31 mouse cellular contexts compared by ENCODE assay signal in the genomic region with DNA sequence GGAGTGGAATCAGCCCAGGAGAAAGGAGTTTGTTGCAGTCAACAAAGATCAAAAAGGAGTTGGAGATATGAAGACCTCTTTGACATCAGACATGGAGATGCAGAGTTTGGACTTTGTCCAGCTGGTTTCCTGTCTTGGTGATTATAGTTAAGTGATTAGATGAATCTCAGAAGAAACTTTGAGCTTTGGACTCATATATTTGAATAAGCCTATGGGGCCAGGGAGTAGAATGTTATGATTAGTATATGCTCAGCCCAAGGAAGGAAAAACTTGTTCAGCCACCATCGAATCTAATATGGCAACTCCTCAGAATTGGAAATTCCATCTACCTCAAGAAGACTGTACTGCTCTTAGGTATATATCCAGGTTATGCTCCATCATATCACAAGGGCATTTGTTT.
"Had no signal": no experiment of that assay in that cellular context is flagged by ENCODE, and none has a peak within 500 bp of the region (broad histone marks: within the 10 kb centered on the region; RNA-seq: fewer than 3 reads in every experiment).

No protein-coding gene starts in this region.

- H3K9me3 ChIP-seq: limb, embryonic 10.5 days; limb, embryonic 12.5 days; limb, embryonic 13.5 days; limb, embryonic 15.5 days; liver, embryonic 12.5 days; liver, embryonic 13.5 days; liver, embryonic 15.5 days; lung, embryonic 15.5 days; megakaryocyte, embryonic 14.5 days; midbrain, embryonic 10.5 days; midbrain, embryonic 12.5 days; midbrain, embryonic 13.5 days; midbrain, embryonic 15.5 days; neural tube, embryonic 12.5 days had no signal

- H3K9ac ChIP-seq: limb, embryonic 12.5 days; limb, embryonic 13.5 days; limb, embryonic 15.5 days; liver, embryonic 12.5 days; liver, embryonic 13.5 days; liver, embryonic 14.5 days; liver, embryonic 15.5 days; liver, postnatal 0 days; lung, embryonic 14.5 days; lung, embryonic 15.5 days; midbrain, embryonic 12.5 days; midbrain, embryonic 13.5 days; midbrain, embryonic 15.5 days; neural tube, embryonic 12.5 days had no signal

- H3K4me3 ChIP-seq: limb, embryonic 10.5 days; limb, embryonic 12.5 days; limb, embryonic 13.5 days; limb, embryonic 15.5 days; liver, embryonic 12.5 days; liver, embryonic 13.5 days; liver, embryonic 15.5 days; lung, embryonic 15.5 days; megakaryocyte, embryonic 14.5 days; midbrain, embryonic 10.5 days; midbrain, embryonic 12.5 days; midbrain, embryonic 13.5 days; midbrain, embryonic 15.5 days; myocyte; neural tube, embryonic 12.5 days had no signal

- H3K36me3 ChIP-seq: limb, embryonic 10.5 days; limb, embryonic 12.5 days; limb, embryonic 13.5 days; limb, embryonic 15.5 days; liver, embryonic 12.5 days; liver, embryonic 13.5 days; liver, embryonic 15.5 days; lung, embryonic 15.5 days; midbrain, embryonic 10.5 days; midbrain, embryonic 12.5 days; midbrain, embryonic 13.5 days; midbrain, embryonic 15.5 days; neural tube, embryonic 12.5 days had no signal

- ATAC-seq: liver, embryonic 12.5 days; liver, postnatal 0 days; lung, postnatal 0 days; midbrain, embryonic 13.5 days; midbrain, embryonic 15.5 days; midbrain, embryonic 16.5 days had no signal

- H3K27me3 ChIP-seq: limb, embryonic 12.5 days; limb, embryonic 13.5 days; limb, embryonic 15.5 days; liver, embryonic 12.5 days; liver, embryonic 13.5 days; liver, embryonic 15.5 days; lung, embryonic 15.5 days; megakaryocyte, embryonic 14.5 days; midbrain, embryonic 12.5 days; midbrain, embryonic 13.5 days; midbrain, embryonic 15.5 days; neural tube, embryonic 12.5 days had no signal

- H3K4me1 ChIP-seq: limb, embryonic 10.5 days; limb, embryonic 12.5 days; limb, embryonic 13.5 days; limb, embryonic 15.5 days; liver, embryonic 12.5 days; liver, embryonic 13.5 days; liver, embryonic 15.5 days; lung, embryonic 15.5 days; megakaryocyte, embryonic 14.5 days; midbrain, embryonic 10.5 days; midbrain, embryonic 12.5 days; midbrain, embryonic 13.5 days; midbrain, embryonic 15.5 days; neural tube, embryonic 12.5 days had no signal

- DNase-seq: left cerebral cortex, postnatal 4 days; liver; liver, embryonic 13.5 days; liver, postnatal 0 days; lung, adult 18-20 months; lung, adult 2 months; lung, embryonic 14.5 days; lung, postnatal 10 days; lung, postnatal 14 days; lung, postnatal 36 days; lung, postnatal 4 days; midbrain, embryonic 14.5 days had no signal

- H3K27ac ChIP-seq: limb, embryonic 10.5 days; limb, embryonic 12.5 days; limb, embryonic 13.5 days; limb, embryonic 15.5 days; liver, embryonic 12.5 days; liver, embryonic 13.5 days; liver, embryonic 14.5 days; liver, embryonic 15.5 days; lung, embryonic 15.5 days; macrophage; midbrain, embryonic 10.5 days; midbrain, embryonic 12.5 days; midbrain, embryonic 13.5 days; midbrain, embryonic 15.5 days; neural tube, embryonic 12.5 days had no signal

- H3K4me2 ChIP-seq: limb, embryonic 12.5 days; limb, embryonic 13.5 days; limb, embryonic 15.5 days; liver, embryonic 12.5 days; liver, embryonic 13.5 days; liver, embryonic 15.5 days; lung, embryonic 14.5 days; lung, embryonic 15.5 days; midbrain, embryonic 11.5 days; midbrain, embryonic 12.5 days; midbrain, embryonic 13.5 days; midbrain, embryonic 15.5 days; neural tube, embryonic 12.5 days had no signal
